Mouse (Mus musculus): ENCODE data around the gene Ppa2. TPM values are rescaled to one million over a fixed set of nuclear protein-coding genes. Genes with fewer than 3 reads are reported as not detected.

Gene Ppa2
- total RNA-seq, 1 experiment: 44.1 TPM

DNA sequence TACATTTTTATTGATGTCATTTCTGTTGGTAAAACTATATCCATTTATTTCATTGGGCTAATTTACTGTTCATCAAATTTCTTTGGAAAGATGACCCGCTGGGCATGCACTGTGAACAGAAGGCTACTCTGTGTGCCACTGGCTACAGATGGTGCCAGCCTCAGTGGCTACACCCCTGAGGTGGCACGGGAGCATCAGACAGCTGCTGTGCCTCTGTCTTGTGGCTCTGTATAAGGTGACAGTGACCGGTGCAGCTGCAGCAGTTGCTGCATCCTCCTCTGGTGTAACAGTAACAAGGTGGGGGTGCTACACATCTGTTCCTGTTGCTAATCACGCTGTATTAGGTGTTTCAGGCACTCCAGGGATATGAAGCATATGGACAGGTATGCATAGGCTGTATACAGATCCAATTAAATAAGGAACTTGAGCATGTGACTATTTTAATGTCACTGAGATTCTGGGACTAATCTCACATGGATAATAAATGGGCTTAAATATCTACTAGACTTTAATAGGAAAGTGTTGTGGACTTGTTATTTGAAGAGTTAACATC is 101.3 kb downstream of the Ppa2 start:
- Histone ChIP-seq H3K9ac (ENCODE audit: insufficient read depth, low read depth, low read length, poor library complexity, severe bottlenecking) (no peak overlapping the region), H3K4me3 (ENCODE audit: insufficient read depth in 1 of 2, low read depth in 1 of 2, low read length in 2 of 2, poor library complexity in 1 of 2, severe bottlenecking in 1 of 2) (no peak overlapping the region), H3K9me3 (ENCODE audit: control insufficient read depth, insufficient read depth, low read depth, low read length) (no peaks in the 10 kb centered on the region), H3K27ac (ENCODE audit: insufficient read depth, low read depth, low read length, poor library complexity, severe bottlenecking) (no peak overlapping the region), H3K36me3 (ENCODE audit: control insufficient read depth, insufficient read depth, low read length, poor library complexity, severe bottlenecking) (no peaks in the 10 kb centered on the region), H3K4me1 (ENCODE audit: control insufficient read depth in 2 of 2, insufficient read depth in 2 of 2, low read length in 2 of 2, poor library complexity in 1 of 2) (no peaks in the 10 kb centered on the region)
- TF ChIP-seq HCFC1 (IDR thresholded peaks at IDR 0.05; ENCODE audit: borderline replicate concordance, insufficient read depth, low read length) (no peak), MAFK (IDR thresholded peaks at IDR 0.05; ENCODE audit: insufficient read depth, low read depth, low read length) (no peak), ZC3H11A (IDR thresholded peaks at IDR 0.05; ENCODE audit: borderline replicate concordance, low read depth, low read length) (no peak), CHD2 (IDR thresholded peaks at IDR 0.05; ENCODE audit: low read depth, low read length) (no peak), ZNF384 (IDR thresholded peaks at IDR 0.05; ENCODE audit: low read depth, low read length) (no peak)
- in situ Hi-C loops (cut with MboI; ENCODE audit: low sequenced_read_pairs in 2 of 2, unreplicated experiment in 2 of 2): no loop called here
- no peak for DNase-seq (ENCODE audit: low read depth, low spot score)

DNA sequence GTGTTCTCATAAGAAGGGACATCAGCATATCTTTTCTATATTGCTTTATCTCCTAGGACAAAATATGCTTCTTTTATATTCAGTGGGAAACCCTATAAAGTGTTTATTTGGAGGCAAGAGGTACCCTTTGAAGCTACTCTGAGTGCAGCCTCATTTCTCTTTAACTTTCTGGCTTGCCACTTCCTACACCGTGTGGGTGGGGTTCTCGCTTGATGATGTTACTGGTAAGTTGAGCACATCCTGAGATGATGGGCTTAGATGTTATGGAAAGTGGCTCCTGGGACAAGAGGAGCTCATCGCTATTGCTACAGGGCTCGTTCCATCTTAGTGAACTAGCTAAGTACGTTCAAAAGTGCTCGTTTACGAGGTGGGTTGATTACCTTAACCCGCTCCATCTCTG is 101.9 kb downstream of the Ppa2 start:
- Histone ChIP-seq H3K36me3 (ENCODE audit: control insufficient read depth, insufficient read depth, low read length, poor library complexity, severe bottlenecking) (no peaks in the 10 kb centered on the region), H3K4me3 (ENCODE audit: insufficient read depth in 1 of 2, low read depth in 1 of 2, low read length in 2 of 2, poor library complexity in 1 of 2, severe bottlenecking in 1 of 2) (no peak overlapping the region), H3K9ac (ENCODE audit: insufficient read depth, low read depth, low read length, poor library complexity, severe bottlenecking) (no peak overlapping the region), H3K4me1 (ENCODE audit: control insufficient read depth in 2 of 2, insufficient read depth in 2 of 2, low read length in 2 of 2, poor library complexity in 1 of 2) (no peaks in the 10 kb centered on the region), H3K27ac (ENCODE audit: insufficient read depth, low read depth, low read length, poor library complexity, severe bottlenecking) (no peak overlapping the region), H3K9me3 (ENCODE audit: control insufficient read depth, insufficient read depth, low read depth, low read length) (no peaks in the 10 kb centered on the region)
- DNase-seq (ENCODE audit: low read depth, low spot score): no peak
- in situ Hi-C loops (cut with MboI; ENCODE audit: low sequenced_read_pairs in 2 of 2, unreplicated experiment in 2 of 2): no loop called here
- no peak for TF ChIP-seq CHD2 (IDR thresholded peaks at IDR 0.05; ENCODE audit: low read depth, low read length)
- no peak for TF ChIP-seq HCFC1 (IDR thresholded peaks at IDR 0.05; ENCODE audit: borderline replicate concordance, insufficient read depth, low read length)
- TF ChIP-seq ZC3H11A (IDR thresholded peaks at IDR 0.05; ENCODE audit: borderline replicate concordance, low read depth, low read length): no peak
- TF ChIP-seq MAFK (IDR thresholded peaks at IDR 0.05; ENCODE audit: insufficient read depth, low read depth, low read length): no peak
- TF ChIP-seq ZNF384 (IDR thresholded peaks at IDR 0.05; ENCODE audit: low read depth, low read length): no peak

DNA sequence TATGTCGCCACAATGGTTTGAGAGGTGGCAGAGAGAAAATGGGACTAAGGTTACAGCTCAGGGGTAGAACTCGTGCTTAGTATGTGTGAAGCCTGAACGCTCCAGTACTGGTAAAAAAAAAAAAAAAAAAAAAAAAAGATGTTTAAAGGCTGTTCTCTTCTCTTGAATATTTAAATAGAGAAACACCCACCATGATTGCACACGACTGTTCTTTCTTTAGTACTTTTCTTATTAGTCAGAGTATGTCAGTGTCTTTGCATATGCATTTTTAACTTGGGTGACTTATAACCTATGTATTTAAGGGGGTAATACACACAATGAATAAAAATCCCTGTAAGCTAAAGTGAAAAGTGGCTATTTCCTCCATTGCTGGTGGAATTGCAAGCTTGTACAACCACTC is 104.8 kb downstream of the Ppa2 start:
- no peaks in the 10 kb centered on the region for H3K4me1 ChIP-seq (ENCODE audit: control insufficient read depth in 2 of 2, insufficient read depth in 2 of 2, low read length in 2 of 2, poor library complexity in 1 of 2)
- H3K9me3 ChIP-seq (ENCODE audit: control insufficient read depth, insufficient read depth, low read depth, low read length): no peaks in the 10 kb centered on the region
- DNase-seq (ENCODE audit: low read depth, low spot score): no peak
- in situ Hi-C loops (cut with MboI; ENCODE audit: low sequenced_read_pairs in 2 of 2, unreplicated experiment in 2 of 2): no loop called here
- TF ChIP-seq MAFK (IDR thresholded peaks at IDR 0.05; ENCODE audit: insufficient read depth, low read depth, low read length) (no peak), HCFC1 (IDR thresholded peaks at IDR 0.05; ENCODE audit: borderline replicate concordance, insufficient read depth, low read length) (no peak)
- H3K4me3 ChIP-seq (ENCODE audit: insufficient read depth in 1 of 2, low read depth in 1 of 2, low read length in 2 of 2, poor library complexity in 1 of 2, severe bottlenecking in 1 of 2): no peak overlapping the region
- no peak overlapping the region for H3K27ac ChIP-seq (ENCODE audit: insufficient read depth, low read depth, low read length, poor library complexity, severe bottlenecking)
- H3K36me3 ChIP-seq (ENCODE audit: control insufficient read depth, insufficient read depth, low read length, poor library complexity, severe bottlenecking): no peaks in the 10 kb centered on the region
- H3K9ac ChIP-seq (ENCODE audit: insufficient read depth, low read depth, low read length, poor library complexity, severe bottlenecking): no peak overlapping the region

DNA sequence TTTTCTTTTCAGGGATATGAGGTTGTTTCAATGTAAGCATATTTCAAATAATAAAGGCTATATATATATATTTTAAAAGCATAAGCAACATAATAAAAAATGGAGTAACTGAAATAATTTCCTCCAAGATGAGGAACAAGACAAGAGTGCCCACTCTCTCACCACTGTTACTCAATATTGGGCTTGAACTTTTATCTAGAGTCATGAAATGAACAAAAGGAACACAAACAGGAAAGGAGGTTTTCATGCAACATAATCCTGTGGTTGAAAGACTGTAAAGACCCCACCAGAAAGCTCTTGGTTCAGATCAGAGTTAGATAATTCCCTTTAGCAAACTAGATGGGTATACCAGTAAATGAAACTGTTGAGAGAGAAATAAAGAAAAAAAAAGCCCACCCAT is 113.2 kb downstream of the Ppa2 start:
- in situ Hi-C loops (cut with MboI; ENCODE audit: low sequenced_read_pairs in 2 of 2, unreplicated experiment in 2 of 2): no loop called here
- H3K36me3 ChIP-seq (ENCODE audit: control insufficient read depth, insufficient read depth, low read length, poor library complexity, severe bottlenecking): no peaks in the 10 kb centered on the region
- no peak for TF ChIP-seq MAFK (IDR thresholded peaks at IDR 0.05; ENCODE audit: insufficient read depth, low read depth, low read length)
- no peak for TF ChIP-seq ZC3H11A (IDR thresholded peaks at IDR 0.05; ENCODE audit: borderline replicate concordance, low read depth, low read length)
- TF ChIP-seq ZNF384 (IDR thresholded peaks at IDR 0.05; ENCODE audit: low read depth, low read length): no peak
- TF ChIP-seq HCFC1 (IDR thresholded peaks at IDR 0.05; ENCODE audit: borderline replicate concordance, insufficient read depth, low read length): no peak
- TF ChIP-seq CHD2 (IDR thresholded peaks at IDR 0.05; ENCODE audit: low read depth, low read length): no peak

More for the DNA sequence above, 113.2 kb downstream of the Ppa2 start:
- Histone ChIP-seq H3K9ac (ENCODE audit: insufficient read depth, low read depth, low read length, poor library complexity, severe bottlenecking) (no peak overlapping the region), H3K4me1 (ENCODE audit: control insufficient read depth in 2 of 2, insufficient read depth in 2 of 2, low read length in 2 of 2, poor library complexity in 1 of 2) (no peaks in the 10 kb centered on the region), H3K27ac (ENCODE audit: insufficient read depth, low read depth, low read length, poor library complexity, severe bottlenecking) (no peak overlapping the region), H3K9me3 (ENCODE audit: control insufficient read depth, insufficient read depth, low read depth, low read length) (no peaks in the 10 kb centered on the region), H3K4me3 (ENCODE audit: insufficient read depth in 1 of 2, low read depth in 1 of 2, low read length in 2 of 2, poor library complexity in 1 of 2, severe bottlenecking in 1 of 2) (no peak overlapping the region)
- DNase-seq (ENCODE audit: low read depth, low spot score): no peak

Other genes with a start within 250 kb of the Ppa2 start
- 20.9 and 24.3 TPM in 2 replicates for gene Ints12, start 218.3 kb upstream of the Ppa2 start, total RNA-seq (2012; rRNA removed)
- gene Gstcd, start 218.1 kb upstream of the Ppa2 start, total RNA-seq (2012; rRNA removed): 24.2 and 25.2 TPM in 2 replicates
- 1.4 and 4.0 TPM in 2 replicates for gene Arhgef38, start 75.2 kb upstream of the Ppa2 start, total RNA-seq (2012; rRNA removed)
- gene Tet2, start 235.0 kb downstream of the Ppa2 start, total RNA-seq (2012; rRNA removed): 86.9 and 106 TPM in 2 replicates

Measured in ES-E14 (cell line).